Mouse (Mus musculus) cortical plate, adult 2 months (tissue): ENCODE measurements around the gene Irak4. TPM values are rescaled to one million over a fixed set of nuclear protein-coding genes. Genes with fewer than 3 reads are reported as not detected.

Experiments
- H3K27ac ChIP-seq: fragments of 200-500 bp; 2 replicates; pipeline ENCODE4 v1.5.1; 2012; ENCODE audit warnings: low read length, control low read depth, inconsistent platforms; ENCODE audit not compliant: insufficient read depth
- H3K4me1 ChIP-seq: fragments of 200-500 bp; 2 replicates; pipeline ENCODE4 v1.6.1; 2011; ENCODE audit warnings: low read length; ENCODE audit not compliant: control insufficient read depth, insufficient read depth
- H3K4me3 ChIP-seq: fragments of 200-500 bp; 2 replicates; pipeline ENCODE4 v1.5.1; 2011; ENCODE audit warnings: mild to moderate bottlenecking, low read length, control low read depth; ENCODE audit not compliant: insufficient read depth
- CTCF ChIP-seq: fragments of 200-500 bp; IDR thresholded peaks from 2 replicates; pipeline ENCODE4 v1.5.1; 2011; ENCODE audit warnings: mild to moderate bottlenecking, control low read depth, low read length; ENCODE audit not compliant: insufficient read depth; ENCODE audit errors: extremely low read depth
- POLR2A ChIP-seq: fragments of 200-500 bp; IDR thresholded peaks from 2 replicates; pipeline ENCODE4 v1.6.1; 2011; ENCODE audit warnings: mild to moderate bottlenecking, low read length, control low read depth; ENCODE audit not compliant: insufficient read depth; ENCODE audit errors: extremely low read depth
- polyA plus RNA-seq: library from polyadenylated mRNA; depleted of rRNA; stranded (reverse); fragments of >200 nt; gene quantifications from 2 replicates; pipeline ENCODE4 v1.2.3, GENCODE M21; 2012; rRNA removed

The Irak4 gene
- polyA plus RNA-seq, 1 experiment: 2.0 TPM

DNA sequence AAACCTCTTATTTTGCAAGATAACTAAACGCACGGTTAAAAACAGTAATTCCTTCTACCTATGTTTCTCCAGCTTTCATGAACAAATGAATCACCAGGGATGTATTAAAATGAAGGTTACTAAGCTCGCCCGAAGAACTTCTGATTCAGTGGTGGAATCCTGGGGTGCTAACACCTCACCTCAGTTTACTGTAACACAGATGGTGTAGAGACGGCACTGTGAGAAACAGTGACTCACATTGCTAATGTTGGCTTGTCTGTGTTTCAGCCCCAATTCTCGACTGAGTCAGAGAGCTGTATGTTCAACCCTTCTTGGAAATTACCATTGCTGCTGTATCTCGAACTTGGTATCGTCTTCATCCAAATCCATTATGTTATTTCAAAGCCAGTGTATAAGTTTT is 64.3 kb downstream of the Irak4 start:
- TF ChIP-seq POLR2A (no peak), CTCF (no peak)
- Histone ChIP-seq H3K27ac (no peak overlapping the region), H3K4me3 (no peak overlapping the region), H3K4me1 (no peaks in the 10 kb centered on the region)

- no peak for TF ChIP-seq CTCF
- no peak overlapping the region for H3K27ac ChIP-seq
- no peak overlapping the region for H3K4me3 ChIP-seq
- no peaks in the 10 kb centered on the region for H3K4me1 ChIP-seq
Observed at GRCm38 (mm10) chr15:94616036-94616435, 72.6 kb downstream of the Irak4 start.

- no peak overlapping the region for H3K4me3 ChIP-seq
- H3K4me1 ChIP-seq: no peaks in the 10 kb centered on the region
- no peak overlapping the region for H3K27ac ChIP-seq
- TF ChIP-seq CTCF: no peak
- no peak for TF ChIP-seq POLR2A
Observed at GRCm38 (mm10) chr15:94620909-94621308, 77.5 kb downstream of the Irak4 start.

DNA sequence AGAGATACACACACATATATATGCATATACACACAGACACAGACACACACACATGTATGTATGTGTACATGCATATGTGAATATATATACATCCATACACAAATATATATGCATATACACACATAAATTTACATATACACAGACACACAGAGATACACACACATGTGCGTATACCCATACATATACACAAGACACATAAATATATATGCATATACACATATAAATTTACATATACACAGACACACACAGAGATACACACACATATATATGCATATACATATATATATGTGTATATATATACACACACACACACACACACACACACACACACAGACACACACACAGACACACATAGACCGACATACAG is 85.0 kb downstream of the Irak4 start:
- no peak overlapping the region for H3K27ac ChIP-seq
- TF ChIP-seq CTCF: no peak
- no peak for TF ChIP-seq POLR2A
- H3K4me1 ChIP-seq: peaks cover 2% of the 10 kb centered on the region
- peak overlapping the region; percentile 44 for H3K4me3 ChIP-seq

DNA sequence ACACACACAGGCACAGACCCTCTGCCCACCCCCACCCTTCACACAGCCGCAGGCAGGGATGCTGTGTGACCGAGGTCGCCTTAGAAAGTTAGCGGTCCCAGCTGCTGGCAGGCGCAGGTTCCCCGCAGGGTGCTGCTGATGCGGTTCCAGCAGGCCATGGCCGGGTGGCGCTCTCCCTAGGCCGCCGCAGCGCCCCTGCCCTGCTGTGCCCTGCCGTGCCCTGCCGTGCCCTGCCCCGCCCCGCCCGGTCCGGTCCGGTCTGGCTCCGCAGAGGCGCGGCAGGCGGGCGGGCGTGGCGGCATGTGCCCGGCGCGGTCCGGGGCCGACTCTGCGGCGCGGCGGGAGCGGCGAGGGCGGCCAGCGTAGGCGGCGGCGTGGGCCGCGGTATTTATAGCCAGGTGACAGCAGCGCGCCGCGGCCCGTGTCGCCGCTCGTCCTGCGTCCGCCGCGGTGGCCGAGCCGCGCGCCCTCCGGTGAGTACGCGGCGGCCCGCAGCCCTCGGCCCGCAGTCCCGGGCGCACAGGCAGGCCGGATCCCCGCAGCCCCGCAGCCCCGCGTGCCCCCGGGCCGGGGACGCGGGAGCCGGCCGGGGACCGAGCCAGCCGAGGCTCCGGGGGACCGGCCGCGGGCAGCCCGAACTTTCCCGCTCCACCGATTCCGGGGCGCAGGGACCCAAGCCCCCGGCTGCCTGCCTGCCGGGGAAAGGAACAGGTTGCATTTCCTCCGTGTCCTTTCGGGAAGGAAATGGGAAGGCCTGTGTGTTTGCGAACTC is 85.6 kb downstream of the Irak4 start, which contains the start of gene Tmem117:
Tmem117 (plus strand) TSS at position 403 of the 772 bp plus-strand sequence.
- TF ChIP-seq POLR2A (no peak), CTCF (no peak)
- H3K4me3 ChIP-seq: peak within 1 kb of the TSS; percentile 44
- 0 out of 2 replicates have a peak within 1 kb of the TSS, but pooled peaks have one; percentile 5 for H3K27ac ChIP-seq
- peaks cover 2% of the 10 kb centered on the region for H3K4me1 ChIP-seq

GRCm38 (mm10) chr15:94630553-94630952 is 87.1 kb downstream of the Irak4 start:
- no peak overlapping the region for H3K27ac ChIP-seq
- H3K4me1 ChIP-seq: peaks cover 2% of the 10 kb centered on the region
- no peak for TF ChIP-seq POLR2A
- no peak for TF ChIP-seq CTCF

More at GRCm38 (mm10) chr15:94630553-94630952, 87.1 kb downstream of the Irak4 start:
- no peak overlapping the region for H3K4me3 ChIP-seq

Other genes starting within 250 kb of the Irak4 start
- 8.6 and 10.1 TPM in 2 replicates for gene Adamts20, start 78.2 kb upstream of the Irak4 start, polyA plus RNA-seq
- 3.1 and 3.3 TPM in 2 replicates for gene Pus7l, start 96 bp upstream of the Irak4 start, polyA plus RNA-seq
- 42.0 and 43.4 TPM in 2 replicates for gene Twf1, start 46.2 kb downstream of the Irak4 start, polyA plus RNA-seq
- 2.7 and 3.4 TPM in 2 replicates for gene Tmem117, start 85.6 kb downstream of the Irak4 start, polyA plus RNA-seq